ENCODE assay signal across 18 mouse cellular contexts in the genomic region with DNA sequence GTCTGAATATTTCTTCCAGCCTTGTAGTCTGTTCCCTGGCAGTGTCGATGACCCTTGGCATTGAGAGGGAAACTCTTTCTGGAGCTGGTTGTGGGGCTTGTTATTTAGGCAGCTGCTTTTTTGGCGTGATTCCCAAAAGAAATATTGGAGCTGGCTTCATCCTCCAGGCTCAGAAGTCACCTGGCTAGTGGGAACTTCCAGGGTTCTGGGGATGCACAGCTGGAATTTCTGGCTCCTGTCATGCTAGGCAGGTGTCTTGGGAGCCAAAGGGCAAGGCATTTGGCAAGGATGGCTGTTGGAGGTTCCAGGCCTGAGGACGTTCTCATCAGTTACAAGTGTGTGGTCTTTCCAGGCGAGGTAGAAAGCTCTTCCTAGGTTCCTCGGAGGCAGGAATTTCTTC.
DNase-seq lines count a peak whose midpoint lies in the region; ATAC-seq lines count a peak whose summit lies in the region.
"Had no signal": no experiment of that assay in that cellular context is flagged by ENCODE, and none has a peak within 500 bp of the region (broad histone marks: within the 10 kb centered on the region; RNA-seq: fewer than 3 reads in every experiment).

No protein-coding gene starts in this region.

- H3K9me3 ChIP-seq in kidney, embryonic 16.5 days (ENCODE audit: low read length): no peaks in the 10 kb centered on the region
- H3K9me3 ChIP-seq: forebrain, embryonic 15.5 days; midbrain, embryonic 13.5 days had no signal

- no peaks in the 10 kb centered on the region for H3K4me1 ChIP-seq in kidney, embryonic 16.5 days (ENCODE audit: insufficient read depth, low read length)
- H3K4me1 ChIP-seq: forebrain, embryonic 15.5 days had no signal

- no peaks in the 10 kb centered on the region for H3K36me3 ChIP-seq in kidney, embryonic 16.5 days (ENCODE audit: insufficient read depth, low read length)
- H3K36me3 ChIP-seq: forebrain, embryonic 15.5 days; midbrain, embryonic 13.5 days had no signal

- H3K4me2 ChIP-seq in kidney, embryonic 16.5 days (replicated peaks; ENCODE audit: low read depth, low read length): no peak overlapping the region
- H3K4me2 ChIP-seq: forebrain, embryonic 15.5 days; hindbrain, embryonic 14.5 days; liver, embryonic 11.5 days; midbrain, embryonic 13.5 days had no signal

- WGBS in kidney, embryonic 16.5 days: 75% methylated on average over 5 of the region's 5 CpGs

- intact Hi-C loops in left cerebral cortex, postnatal 4 days (cut with DNase I): no loop called here
- intact Hi-C loops in left cerebral cortex, postnatal 36 days (cut with DNase I): no loop called here

- no peak overlapping the region for H3K27ac ChIP-seq in kidney, embryonic 16.5 days (ENCODE audit: low read length)
- H3K27ac ChIP-seq: forebrain, embryonic 15.5 days; hindbrain, embryonic 14.5 days; left cerebral cortex, adult 2 months; midbrain, embryonic 13.5 days had no signal

- H3K4me3 ChIP-seq in kidney, embryonic 16.5 days (ENCODE audit: low read length): no peak overlapping the region
- H3K4me3 ChIP-seq: forebrain, embryonic 15.5 days; left cerebral cortex, adult 2 months; midbrain, embryonic 13.5 days had no signal

- H3K9ac ChIP-seq in kidney, embryonic 16.5 days (replicated peaks; ENCODE audit: low read length): no peak overlapping the region
- H3K9ac ChIP-seq: forebrain, embryonic 15.5 days; hindbrain, embryonic 14.5 days; midbrain, embryonic 13.5 days had no signal

- H3K27me3 ChIP-seq in kidney, embryonic 16.5 days (ENCODE audit: insufficient read depth, low read length): no peaks in the 10 kb centered on the region
- H3K27me3 ChIP-seq: forebrain, embryonic 15.5 days; midbrain, embryonic 13.5 days had no signal

- peak; percentile 3 for DNase-seq in gastrocnemius, adult 18-20 months (ENCODE audit: low spot score)
- no peak for DNase-seq in gastrocnemius, adult 8-10 months (ENCODE audit: low spot score in 2 of 2)
- peak; percentile 24 for DNase-seq in kidney, adult 11 months
- DNase-seq in left cerebral cortex, postnatal 4 days: peak; percentile 21
- DNase-seq in left cerebral cortex, postnatal 36 days (ENCODE audit: low spot score in 2 of 2): no peak
- DNase-seq in gastrocnemius, postnatal 25 days: peak; percentile 18
- DNase-seq in spleen, adult 12 weeks (ENCODE audit: low spot score): no peak
- DNase-seq: adrenal gland, adult 2 months; cerebellum, adult 2 months; heart, postnatal 4 days; lung, adult 18-20 months; lung, postnatal 14 days had no signal

- ATAC-seq in kidney, embryonic 16.5 days (ENCODE audit: low FRiP score, low TSS enrichment): no peak
- ATAC-seq: forebrain, embryonic 15.5 days; midbrain, embryonic 13.5 days had no signal

Comparison
In these comparisons a context has a peak if more than half of its experiments do, and no peak if none do; other contexts are left out.
1. DNase-seq: peak in gastrocnemius, adult 18-20 months (single experiment), kidney, adult 11 months (single experiment), left cerebral cortex, postnatal 4 days (single experiment) and gastrocnemius, postnatal 25 days (single experiment); none in gastrocnemius, adult 8-10 months (0 of 2), left cerebral cortex, postnatal 36 days (0 of 2) and spleen, adult 12 weeks (single experiment).